Mouse (Mus musculus): ENCODE measurements around the gene Olfr979. TPM values are rescaled to one million over a fixed set of nuclear protein-coding genes. Genes with fewer than 3 reads are reported as not detected.
"Not testable (repeated sequence)": the region's sequence is repeated elsewhere in the genome, so short reads cannot be mapped to it uniquely, and the experiment has no call there.

Olfr979 gene
- total RNA-seq (2022): not detected

GRCm38 (mm10) chr9:40003365-40003764 lies at the start of gene Olfr979:
Olfr979 (minus strand) TSS chr9:40003465.
- no peak for DNase-seq (ENCODE audit: low spot score in 2 of 2)

- no peak for DNase-seq (ENCODE audit: low spot score in 2 of 2)
These were observed 46.9 kb upstream of the Olfr979 start for GRCm38 (mm10) chr9:40050138-40050537.

GRCm38 (mm10) chr9:40021164-40021563 lies 17.9 kb upstream of the Olfr979 start, which contains the start of gene Olfr981:
Olfr981 (plus strand) TSS chr9:40021464.
- no peak for DNase-seq (ENCODE audit: low spot score in 2 of 2)

- no peak for DNase-seq (ENCODE audit: low spot score in 2 of 2)
These were observed 6.2 kb upstream of the Olfr979 start, which contains the start of gene Olfr980 for GRCm38 (mm10) chr9:40009482-40009881. Olfr980 (minus strand) TSS chr9:40009582.

- DNase-seq (ENCODE audit: low spot score in 2 of 2): no peak
These were observed 11.5 kb downstream of the Olfr979 start, which contains the start of gene Olfr978 for GRCm38 (mm10) chr9:39991813-39992212. Olfr978 (plus strand) TSS chr9:39992113.

- not testable (repeated sequence) for DNase-seq (ENCODE audit: low spot score in 2 of 2)
These were observed 26.6 kb downstream of the Olfr979 start for GRCm38 (mm10) chr9:39976581-39977145.

- DNase-seq (ENCODE audit: low spot score in 2 of 2): not testable (repeated sequence)
These were observed 42.2 kb downstream of the Olfr979 start, which contains the start of gene Olfr976 for GRCm38 (mm10) chr9:39961033-39961432. Olfr976 (minus strand) TSS chr9:39961133.

- DNase-seq (ENCODE audit: low spot score in 2 of 2): no peak
These were observed 51.3 kb downstream of the Olfr979 start, which contains the start of gene Olfr975 for GRCm38 (mm10) chr9:39951946-39952345. Olfr975 (minus strand) TSS chr9:39952046.

Other genes starting within 250 kb of the Olfr979 start
- not detected for gene Olfr968, start 220.2 kb downstream of the Olfr979 start, total RNA-seq (2022)
- gene Olfr969, start 212.5 kb downstream of the Olfr979 start, total RNA-seq (2022): not detected
- not detected for gene Olfr970, start 194.6 kb downstream of the Olfr979 start, total RNA-seq (2022)
- gene Olfr971, start 166.6 kb downstream of the Olfr979 start, total RNA-seq (2022): not detected
- gene Olfr972, start 137.0 kb downstream of the Olfr979 start, total RNA-seq (2022): not detected
- not detected for gene Olfr229, start 96.1 kb downstream of the Olfr979 start, total RNA-seq (2022)
- not detected for gene Olfr974, start 66.0 kb downstream of the Olfr979 start, total RNA-seq (2022)
- not detected for gene Olfr975, start 51.4 kb downstream of the Olfr979 start, total RNA-seq (2022)
- gene Olfr976, start 42.3 kb downstream of the Olfr979 start, total RNA-seq (2022): not detected
- gene Olfr978, start 11.4 kb downstream of the Olfr979 start, total RNA-seq (2022): not detected
- not detected for gene Olfr980, start 6.1 kb upstream of the Olfr979 start, total RNA-seq (2022)
- not detected for gene Olfr981, start 18.0 kb upstream of the Olfr979 start, total RNA-seq (2022)
- gene Olfr982, start 70.4 kb upstream of the Olfr979 start, total RNA-seq (2022): not detected
- gene Olfr983, start 90.1 kb upstream of the Olfr979 start, total RNA-seq (2022): not detected
- gene Olfr984, start 110.7 kb upstream of the Olfr979 start, total RNA-seq (2022): not detected
- not detected for gene Olfr985, start 126.7 kb upstream of the Olfr979 start, total RNA-seq (2022)
- gene Tmem225, start 144.7 kb upstream of the Olfr979 start, total RNA-seq (2022): not detected
- gene Olfr986, start 177.5 kb upstream of the Olfr979 start, total RNA-seq (2022): not detected
- gene Zfp202, start 188.9 kb upstream of the Olfr979 start, total RNA-seq (2022): 1 to 10 TPM; 3.2 to 4.6 (median 4.1) TPM